Mouse (Mus musculus) testis, adult 2 months (tissue): Measurements from ENCODE around the gene Ankrd34b. TPM values are rescaled to one million over a fixed set of nuclear protein-coding genes. Genes with fewer than 3 reads are reported as not detected.

Experiments used
- H3K27ac ChIP-seq: fragments of 200-500 bp; 2 replicates; pipeline ENCODE4 v1.5.1; 2012; ENCODE audit warnings: low read depth, low read length; ENCODE audit not compliant: control insufficient read depth, insufficient read depth
- H3K27me3 ChIP-seq: fragments of 200-500 bp; 2 replicates; pipeline ENCODE4 v1.6.1; 2012; ENCODE audit warnings: mild to moderate bottlenecking, low read length, moderate library complexity; ENCODE audit not compliant: control insufficient read depth, insufficient read depth
- H3K36me3 ChIP-seq: fragments of 200-500 bp; 2 replicates; pipeline ENCODE4 v1.6.1; 2012; ENCODE audit warnings: mild to moderate bottlenecking, low read length; ENCODE audit not compliant: control insufficient read depth, insufficient read depth
- H3K4me1 ChIP-seq: fragments of 200-500 bp; 2 replicates; pipeline ENCODE4 v1.6.1; 2012; ENCODE audit warnings: low read length; ENCODE audit not compliant: control insufficient read depth, insufficient read depth
- H3K4me3 ChIP-seq: fragments of 200-500 bp; 2 replicates; pipeline ENCODE4 v1.5.1; 2012; ENCODE audit warnings: low read depth, mild to moderate bottlenecking, low read length, moderate library complexity, mixed read lengths; ENCODE audit not compliant: control insufficient read depth
- CTCF ChIP-seq: fragments of 200-500 bp; IDR thresholded peaks from 2 replicates; pipeline ENCODE4 v1.5.1; 2012; ENCODE audit warnings: low read depth, mild to moderate bottlenecking, inconsistent platforms, low read length, moderate library complexity; ENCODE audit not compliant: control insufficient read depth, insufficient read depth, insufficient replicate concordance
- POLR2A ChIP-seq: fragments of 200-500 bp; IDR thresholded peaks from 2 replicates; pipeline ENCODE4 v1.6.1; 2012; ENCODE audit warnings: low read depth, mild to moderate bottlenecking, inconsistent platforms, low read length, moderate library complexity; ENCODE audit not compliant: control insufficient read depth
- polyA plus RNA-seq: library from polyadenylated mRNA; depleted of rRNA; stranded (reverse); fragments of >200 nt; gene quantifications from 2 replicates; pipeline ENCODE4 v1.2.3, GENCODE M21; 2012; rRNA removed

Gene Ankrd34b
- 0.06 and 0.08 TPM in 2 replicates for polyA plus RNA-seq

- no peaks in the 10 kb centered on the region for H3K27me3 ChIP-seq
- peak within 1 kb of the TSS; percentile 17 for H3K4me3 ChIP-seq
- H3K36me3 ChIP-seq = no peaks in the 10 kb centered on the region
- TF ChIP-seq POLR2A (no peak), CTCF (no peak)
- no peak within 1 kb of the TSS for H3K27ac ChIP-seq
- peaks cover 9% of the 10 kb centered on the region for H3K4me1 ChIP-seq
These were observed at the start of gene Ankrd34b for GRCm38 (mm10) chr13:92425758-92426264. Gene Ankrd34b, plus strand, starts transcription at chr13:92425896.

DNA sequence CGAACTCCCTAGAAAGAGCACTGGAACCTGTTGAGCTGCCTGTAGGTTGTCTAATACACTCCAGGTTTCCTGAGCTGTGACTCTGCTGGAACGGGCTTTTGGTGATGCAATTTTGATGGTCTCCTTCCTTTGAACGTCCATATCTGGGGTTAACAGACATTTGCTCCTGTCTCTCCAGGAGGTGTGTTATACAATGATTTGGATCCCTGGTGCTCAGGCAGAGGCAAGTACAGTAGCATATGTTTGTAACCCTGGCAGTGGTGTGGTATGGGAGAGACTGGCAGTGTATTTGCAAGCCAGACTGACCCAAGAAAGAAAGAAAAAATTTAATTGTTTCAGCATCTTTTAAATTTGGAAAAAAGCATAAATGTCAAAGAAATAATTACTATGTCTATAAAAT is 38.3 kb upstream of the Ankrd34b start:
- no peaks in the 10 kb centered on the region for H3K4me1 ChIP-seq
- TF ChIP-seq POLR2A (no peak), CTCF (no peak)
- H3K4me3 ChIP-seq = no peak overlapping the region
- no peak overlapping the region for H3K27ac ChIP-seq
- no peaks in the 10 kb centered on the region for H3K36me3 ChIP-seq
- no peaks in the 10 kb centered on the region for H3K27me3 ChIP-seq

GRCm38 (mm10) chr13:92393047-92393661 is 32.5 kb upstream of the Ankrd34b start:
- Histone ChIP-seq H3K27ac (no peak overlapping the region), H3K4me3 (no peak overlapping the region), H3K27me3 (no peaks in the 10 kb centered on the region), H3K36me3 (no peaks in the 10 kb centered on the region), H3K4me1 (no peaks in the 10 kb centered on the region)
- TF ChIP-seq CTCF (no peak), POLR2A (no peak)

DNA sequence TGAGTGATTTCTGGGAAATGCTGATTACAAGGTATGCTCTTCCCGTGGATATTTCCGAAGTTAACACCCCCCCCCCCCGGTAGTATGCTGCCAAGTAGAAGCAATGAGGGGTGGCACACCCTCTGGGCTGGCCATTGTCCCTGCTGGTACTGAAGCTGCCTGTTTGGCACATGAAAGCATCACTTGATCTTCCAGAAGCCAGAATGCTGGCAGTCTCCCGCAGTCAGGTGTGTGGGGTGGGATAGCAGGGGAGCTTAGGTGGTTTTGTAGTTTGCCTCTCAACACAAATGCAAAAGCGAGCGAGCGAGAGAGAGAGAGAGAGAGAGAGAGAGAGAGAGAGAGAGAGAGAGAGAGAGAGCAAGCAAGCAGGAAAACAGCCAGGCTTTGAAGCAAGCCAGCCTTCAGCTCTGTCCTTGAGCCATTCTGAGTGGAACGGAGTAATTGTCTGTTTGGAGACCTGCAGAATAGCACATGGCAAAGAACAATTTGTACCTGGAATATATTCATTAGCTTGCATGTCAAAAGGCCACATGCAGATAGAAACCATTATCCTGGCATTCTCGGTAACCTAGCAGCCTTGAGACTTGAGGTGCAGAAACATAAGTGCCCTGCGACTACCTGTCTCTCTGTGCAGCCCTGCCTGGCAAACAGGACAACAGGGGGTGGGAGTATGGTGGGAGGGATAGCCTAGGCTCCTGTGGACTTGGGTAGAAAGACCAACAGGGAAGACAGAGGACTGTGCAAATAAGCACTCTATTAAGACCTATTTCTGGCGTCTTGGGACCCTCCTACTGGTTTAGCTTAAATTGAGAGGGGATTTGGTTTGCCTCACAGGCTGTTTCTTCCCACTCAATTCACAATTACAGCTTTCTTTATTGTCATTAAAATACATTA is 27.0 kb upstream of the Ankrd34b start:
- H3K4me1 ChIP-seq = no peaks in the 10 kb centered on the region
- TF ChIP-seq CTCF (no peak), POLR2A (no peak)
- no peak overlapping the region for H3K4me3 ChIP-seq
- no peak overlapping the region for H3K27ac ChIP-seq
- H3K36me3 ChIP-seq = no peaks in the 10 kb centered on the region
- no peaks in the 10 kb centered on the region for H3K27me3 ChIP-seq

DNA sequence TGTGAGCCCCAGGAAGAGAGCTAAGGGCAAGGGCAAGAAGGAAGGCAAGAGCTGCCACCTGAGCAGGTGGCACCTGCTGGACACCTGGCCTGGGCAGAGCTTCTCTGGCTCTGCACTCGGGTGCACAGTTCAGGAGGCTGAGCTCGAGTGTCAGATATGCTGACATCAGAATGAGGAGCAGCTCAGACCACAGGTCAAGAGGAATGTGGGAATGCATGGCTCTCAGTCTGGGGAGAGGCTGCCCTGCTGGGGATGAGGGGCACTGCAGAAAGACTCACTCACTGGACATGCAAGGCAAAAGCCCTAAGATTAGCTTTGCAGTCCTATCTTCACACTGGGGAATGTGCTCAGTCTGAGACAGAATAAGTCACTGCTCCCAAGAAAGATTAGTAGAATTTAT is 23.6 kb upstream of the Ankrd34b start:
- TF ChIP-seq CTCF (no peak), POLR2A (no peak)
- no peaks in the 10 kb centered on the region for H3K4me1 ChIP-seq
- no peak overlapping the region for H3K4me3 ChIP-seq
- no peaks in the 10 kb centered on the region for H3K36me3 ChIP-seq
- H3K27me3 ChIP-seq = no peaks in the 10 kb centered on the region
- H3K27ac ChIP-seq = no peak overlapping the region

DNA sequence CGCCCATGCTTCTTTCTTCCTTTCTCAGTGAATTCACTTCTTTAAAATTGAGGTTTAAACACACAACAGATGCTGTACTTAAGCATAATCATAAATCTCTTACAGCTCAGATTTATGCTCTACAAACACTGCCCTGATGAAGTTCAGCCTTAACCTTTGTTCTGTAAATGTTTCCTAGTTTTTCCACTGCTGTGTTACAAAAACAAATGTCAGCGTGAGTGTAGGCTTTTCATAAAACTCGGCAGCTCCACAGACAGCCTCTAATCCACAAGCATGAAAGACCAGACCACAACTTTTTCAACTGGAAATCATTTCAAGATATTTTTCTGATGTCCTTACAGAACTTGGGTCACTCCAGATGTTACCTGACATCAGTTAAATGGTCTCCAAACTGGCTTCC is 22.2 kb upstream of the Ankrd34b start:
- TF ChIP-seq POLR2A (no peak), CTCF (no peak)

GRCm38 (mm10) chr13:92410486-92410885 is 15.2 kb upstream of the Ankrd34b start:
- no peaks in the 10 kb centered on the region for H3K27me3 ChIP-seq
- H3K27ac ChIP-seq = no peak overlapping the region
- H3K4me3 ChIP-seq = no peak overlapping the region
- TF ChIP-seq CTCF (no peak), POLR2A (no peak)
- H3K4me1 ChIP-seq = no peaks in the 10 kb centered on the region; the same call in 1 of the 2 replicates
- no peaks in the 10 kb centered on the region for H3K36me3 ChIP-seq

More for the DNA sequence above, 22.2 kb upstream of the Ankrd34b start:
- Histone ChIP-seq H3K4me1 (no peaks in the 10 kb centered on the region), H3K27me3 (no peaks in the 10 kb centered on the region), H3K27ac (no peak overlapping the region), H3K36me3 (no peaks in the 10 kb centered on the region), H3K4me3 (no peak overlapping the region)
